In genomic region chr2:73415892-73416291, GRCm38 (mm10) we compare ENCODE assay signal across 32 mouse cellular contexts. TPM values are rescaled to one million over a fixed set of nuclear protein-coding genes. Genes with fewer than 3 reads are reported as not detected.
A peak's percentile ranks its signal among the peaks of the same experiment; 100 is the strongest.
DNase-seq lines count a peak whose midpoint lies in the region; ATAC-seq and TF ChIP-seq lines count a peak whose summit lies in the region.
"Had no signal": no experiment of that assay in that cellular context is flagged by ENCODE, and none has a peak within 500 bp of the region (broad histone marks: within the 10 kb centered on the region; RNA-seq: fewer than 3 reads in every experiment).

No protein-coding gene starts in this region.

- TF ChIP-seq EP300 in lung, postnatal 0 days (IDR thresholded peaks at IDR 0.05) = no peak

- intact Hi-C loops in heart, postnatal 14 days (cut with DNase I) = loop anchor here (5.0 to 10.0 kb wide), 2 partner anchors 104 to 251 kb away; partner anchors contain the start of genes Cir1 and Scrn3

- peak; percentile 72 for DNase-seq in heart, adult 11 months
- no peak for DNase-seq in heart, postnatal 14 days
- peak; percentile 20 for DNase-seq in lung, postnatal 0 days (ENCODE audit: low spot score)
- no peak for DNase-seq in lung, adult 2 months
- peak; percentile 28 for DNase-seq in gonadal fat pad, adult 2 months (ENCODE audit: low read depth)
- DNase-seq in spleen, adult 18-20 months = no peak
- no peak for DNase-seq in forebrain, embryonic 14.5 days (ENCODE audit: low spot score)
- DNase-seq: adrenal gland, adult 2 months; adrenal gland, postnatal 36 days; cerebellum, adult 8-10 months; cerebellum, postnatal 25 days; gastrocnemius, adult 2 months; heart, postnatal 4 days; kidney, adult 2 months; kidney, postnatal 4 days; layer of hippocampus, postnatal 36 days; left cerebral cortex, postnatal 4 days; lung, postnatal 4 days; right cerebral cortex, postnatal 14 days; thymus, postnatal 14 days had no signal

- TF ChIP-seq CTCF in lung, postnatal 0 days (IDR thresholded peaks at IDR 0.05) = no peak
- no peak for TF ChIP-seq CTCF in lung, adult 2 months (IDR thresholded peaks at IDR 0.05; ENCODE audit: insufficient read depth, low read length)

- no peak overlapping the region for H3K9ac ChIP-seq in lung, postnatal 0 days (replicated peaks; ENCODE audit: low read depth)
- no peak overlapping the region for H3K9ac ChIP-seq in forebrain, embryonic 14.5 days (ENCODE audit: low read length)
- H3K9ac ChIP-seq: embryonic facial prominence, embryonic 15.5 days; forebrain, embryonic 13.5 days; hindbrain, embryonic 13.5 days; liver, embryonic 14.5 days; lung, embryonic 15.5 days; midbrain, embryonic 13.5 days; neural tube, embryonic 13.5 days; stomach, embryonic 15.5 days had no signal

- H3K36me3 ChIP-seq in lung, postnatal 0 days (ENCODE audit: insufficient read depth, low read length) = no peaks in the 10 kb centered on the region
- H3K36me3 ChIP-seq in forebrain, embryonic 14.5 days (ENCODE audit: control insufficient read depth, insufficient read depth, low read length) = no peaks in the 10 kb centered on the region
- H3K36me3 ChIP-seq: embryonic facial prominence, embryonic 10.5 days; embryonic facial prominence, embryonic 15.5 days; heart, embryonic 10.5 days; hindbrain, embryonic 13.5 days; lung, embryonic 15.5 days; midbrain, embryonic 13.5 days; neural tube, embryonic 13.5 days; stomach, embryonic 15.5 days had no signal

- H3K4me1 ChIP-seq in lung, postnatal 0 days (ENCODE audit: insufficient read depth, low read depth, low read length) = no peaks in the 10 kb centered on the region
- no peaks in the 10 kb centered on the region for H3K4me1 ChIP-seq in lung, adult 2 months (ENCODE audit: control insufficient read depth, insufficient read depth, low read length)
- H3K4me1 ChIP-seq in forebrain, embryonic 14.5 days (ENCODE audit: control insufficient read depth, insufficient read depth, low read length) = no peaks in the 10 kb centered on the region
- H3K4me1 ChIP-seq: embryonic facial prominence, embryonic 15.5 days; hindbrain, embryonic 13.5 days; lung, embryonic 15.5 days; midbrain, embryonic 13.5 days; neural tube, embryonic 13.5 days; stomach, embryonic 15.5 days had no signal

- H3K4me3 ChIP-seq in lung, postnatal 0 days (ENCODE audit: low read depth, low read length) = no peak overlapping the region
- no peak overlapping the region for H3K4me3 ChIP-seq in lung, adult 2 months (replicated peaks; ENCODE audit: extremely low read depth, low read depth, low read length)
- no peak overlapping the region for H3K4me3 ChIP-seq in forebrain, embryonic 14.5 days (ENCODE audit: low read depth, low read length)
- H3K4me3 ChIP-seq: embryonic facial prominence, embryonic 10.5 days; embryonic facial prominence, embryonic 15.5 days; forebrain, embryonic 13.5 days; gastrocnemius, adult 2 months; heart, embryonic 10.5 days; hindbrain, embryonic 13.5 days; lung, embryonic 15.5 days; megakaryocyte, embryonic 14.5 days; midbrain, embryonic 13.5 days; neural tube, embryonic 13.5 days; stomach, embryonic 15.5 days had no signal

- TF ChIP-seq POLR2A in lung, adult 2 months (IDR thresholded peaks at IDR 0.05; ENCODE audit: borderline replicate concordance, extremely low read depth, low read depth, low read length) = no peak

- H3K4me2 ChIP-seq in lung, postnatal 0 days (replicated peaks; ENCODE audit: low read depth, low read length) = no peak overlapping the region
- no peak overlapping the region for H3K4me2 ChIP-seq in forebrain, embryonic 14.5 days (ENCODE audit: low read length)
- H3K4me2 ChIP-seq: embryonic facial prominence, embryonic 15.5 days; forebrain, embryonic 13.5 days; hindbrain, embryonic 13.5 days; lung, embryonic 15.5 days; midbrain, embryonic 13.5 days; neural tube, embryonic 13.5 days; stomach, embryonic 15.5 days had no signal

- ATAC-seq in lung, postnatal 0 days = no peak
- ATAC-seq in forebrain, embryonic 14.5 days = no peak
- ATAC-seq: activated CD4-positive, CD25-positive, alpha-beta regulatory T cell, adult 4 months; forebrain, embryonic 13.5 days; midbrain, embryonic 13.5 days had no signal

- 45% methylated on average over 5 of the region's 5 CpGs for WGBS in lung, postnatal 0 days
- WGBS in lung, adult 2 months = 36% methylated on average over 5 of the region's 5 CpGs
- WGBS in forebrain, embryonic 14.5 days = 49% methylated on average over 5 of the region's 5 CpGs

- H3K27ac ChIP-seq in lung, postnatal 0 days (ENCODE audit: low read length) = no peak overlapping the region
- no peak overlapping the region for H3K27ac ChIP-seq in forebrain, embryonic 14.5 days (ENCODE audit: low read depth, low read length)
- H3K27ac ChIP-seq: embryonic facial prominence, embryonic 10.5 days; embryonic facial prominence, embryonic 15.5 days; forebrain, embryonic 13.5 days; gastrocnemius, adult 2 months; heart, embryonic 10.5 days; hindbrain, embryonic 13.5 days; liver, embryonic 14.5 days; lung, embryonic 15.5 days; midbrain, embryonic 13.5 days; neural tube, embryonic 13.5 days; stomach, embryonic 15.5 days had no signal

- no peaks in the 10 kb centered on the region for H3K9me3 ChIP-seq in lung, postnatal 0 days (ENCODE audit: low read length)
- H3K9me3 ChIP-seq in forebrain, embryonic 14.5 days (replicated peaks; ENCODE audit: control insufficient read depth, low read length) = no peaks in the 10 kb centered on the region
- H3K9me3 ChIP-seq: embryonic facial prominence, embryonic 10.5 days; embryonic facial prominence, embryonic 15.5 days; forebrain, embryonic 13.5 days; heart, embryonic 10.5 days; hindbrain, embryonic 13.5 days; lung, embryonic 15.5 days; megakaryocyte, embryonic 14.5 days; midbrain, embryonic 13.5 days; neural tube, embryonic 13.5 days; stomach, embryonic 15.5 days had no signal

- no peaks in the 10 kb centered on the region for H3K27me3 ChIP-seq in lung, postnatal 0 days (replicated peaks; ENCODE audit: insufficient read depth, low read length)
- no peaks in the 10 kb centered on the region for H3K27me3 ChIP-seq in forebrain, embryonic 14.5 days (replicated peaks; ENCODE audit: control insufficient read depth, insufficient read depth, low read length)
- H3K27me3 ChIP-seq: embryonic facial prominence, embryonic 15.5 days; forebrain, embryonic 13.5 days; hindbrain, embryonic 13.5 days; lung, embryonic 15.5 days; midbrain, embryonic 13.5 days; neural tube, embryonic 13.5 days; stomach, embryonic 15.5 days had no signal

RNA-seq across cellular contexts. Expression of gene Gpr155, which starts 29.5 kb away (rescaled TPM):
- 10 to 100 TPM; 10.8 to 11.1 TPM for total RNA-seq in heart, postnatal 14 days (2021)
- polyA plus RNA-seq in lung, postnatal 0 days (2015; fragmentation: Nextera tagmentation; extraction: Ambion mirVana) = 6.3 and 8.1 TPM in 2 replicates
- polyA plus RNA-seq in lung, adult 2 months (2012; rRNA removed) = 16.4 and 20.8 TPM in 2 replicates
- polyA plus RNA-seq in gonadal fat pad, adult 2 months (2012; rRNA removed) = 25.8 and 33.2 TPM in 2 replicates
- polyA plus RNA-seq in forebrain, embryonic 14.5 days (2014; fragmentation: Nextera tagmentation; extraction: Ambion mirVana) = 9.1 and 9.4 TPM in 2 replicates

Comparison
In these comparisons a context has a peak if more than half of its experiments do, and no peak if none do; other contexts are left out.
1. DNase-seq: peak in heart, adult 11 months (single experiment), lung, postnatal 0 days (single experiment) and gonadal fat pad, adult 2 months (single experiment); none in heart, postnatal 14 days (0 of 2), lung, adult 2 months (single experiment), spleen, adult 18-20 months (0 of 2) and forebrain, embryonic 14.5 days (single experiment).